Mouse (Mus musculus): ENCODE data around the gene Fcgbp.
"Not testable (repeated sequence)": the region's sequence is repeated elsewhere in the genome, so short reads cannot be mapped to it uniquely, and the experiment has no call there.

Gene Fcgbp

DNA sequence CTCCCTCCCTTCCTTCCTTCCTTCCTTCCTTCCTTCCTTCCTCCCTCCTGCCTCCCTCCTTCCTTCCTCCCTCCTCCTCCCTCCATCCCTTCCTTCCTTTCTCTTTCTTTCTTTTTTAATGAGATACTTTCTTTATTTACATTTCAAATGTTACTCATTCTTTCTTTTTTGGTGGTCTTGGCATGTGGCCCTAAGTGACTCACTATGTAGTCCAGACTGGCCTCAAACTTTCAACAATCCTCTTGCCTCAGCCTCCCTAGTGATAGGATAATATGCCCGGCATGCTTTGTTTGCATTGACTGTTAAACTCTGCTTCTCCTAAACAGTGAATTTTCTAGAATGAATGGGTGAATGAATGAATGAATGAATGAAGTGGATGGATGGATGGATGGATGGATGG is 78.8 kb downstream of the Fcgbp start:
- no peak for DNase-seq (ENCODE audit: low read depth)

- DNase-seq (ENCODE audit: low read depth): no peak
Observed at GRCm38 (mm10) chr7:28151584-28152221, 80.7 kb downstream of the Fcgbp start.

- DNase-seq (ENCODE audit: low read depth): not testable (repeated sequence)
Observed at GRCm38 (mm10) chr7:28153595-28153994, 82.6 kb downstream of the Fcgbp start.

GRCm38 (mm10) chr7:28159292-28159691 is 88.3 kb downstream of the Fcgbp start:
- no peak for DNase-seq (ENCODE audit: low read depth)

DNA sequence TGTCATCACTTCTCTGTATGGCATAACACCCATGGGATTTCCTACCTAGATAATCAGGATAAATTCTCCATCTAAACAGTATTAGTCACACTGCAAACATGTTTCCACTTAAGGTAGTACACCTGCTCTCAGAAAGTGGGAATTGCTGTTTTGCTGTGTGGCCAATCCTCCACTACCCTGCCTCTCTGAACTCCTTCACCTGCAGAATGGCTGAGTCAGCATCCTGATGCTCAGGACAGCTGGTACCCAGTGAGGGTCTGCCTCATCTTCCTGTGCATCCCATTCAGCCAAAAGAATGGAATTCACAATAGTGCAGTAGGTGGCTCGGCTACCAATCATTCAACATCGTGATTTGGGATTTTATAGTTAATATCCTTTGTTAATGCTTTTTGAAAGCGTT is 88.9 kb downstream of the Fcgbp start:
- DNase-seq (ENCODE audit: low read depth): no peak

- DNase-seq (ENCODE audit: low read depth): no peak
Observed at GRCm38 (mm10) chr7:28161163-28161749, 90.2 kb downstream of the Fcgbp start.

DNA sequence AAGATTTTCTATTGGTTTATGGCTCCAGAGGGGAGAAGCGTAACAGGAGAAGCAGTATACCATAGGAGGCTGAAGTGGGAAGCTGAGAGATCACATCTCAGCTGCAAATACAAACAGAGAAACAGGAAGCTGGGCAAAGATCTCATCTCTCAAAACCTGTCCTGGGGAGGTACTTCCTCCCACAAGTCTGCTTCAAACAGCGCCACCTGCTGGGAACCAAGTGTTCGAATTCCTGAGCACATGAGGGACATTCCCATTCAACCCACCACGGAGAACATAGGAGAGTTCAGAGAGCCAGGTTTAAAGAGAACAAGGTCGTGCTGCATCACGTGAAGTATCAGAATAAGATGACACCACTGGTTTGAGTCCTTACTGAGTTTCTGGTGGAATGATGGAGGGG is 94.4 kb downstream of the Fcgbp start:
- no peak for DNase-seq (ENCODE audit: low read depth)

DNA sequence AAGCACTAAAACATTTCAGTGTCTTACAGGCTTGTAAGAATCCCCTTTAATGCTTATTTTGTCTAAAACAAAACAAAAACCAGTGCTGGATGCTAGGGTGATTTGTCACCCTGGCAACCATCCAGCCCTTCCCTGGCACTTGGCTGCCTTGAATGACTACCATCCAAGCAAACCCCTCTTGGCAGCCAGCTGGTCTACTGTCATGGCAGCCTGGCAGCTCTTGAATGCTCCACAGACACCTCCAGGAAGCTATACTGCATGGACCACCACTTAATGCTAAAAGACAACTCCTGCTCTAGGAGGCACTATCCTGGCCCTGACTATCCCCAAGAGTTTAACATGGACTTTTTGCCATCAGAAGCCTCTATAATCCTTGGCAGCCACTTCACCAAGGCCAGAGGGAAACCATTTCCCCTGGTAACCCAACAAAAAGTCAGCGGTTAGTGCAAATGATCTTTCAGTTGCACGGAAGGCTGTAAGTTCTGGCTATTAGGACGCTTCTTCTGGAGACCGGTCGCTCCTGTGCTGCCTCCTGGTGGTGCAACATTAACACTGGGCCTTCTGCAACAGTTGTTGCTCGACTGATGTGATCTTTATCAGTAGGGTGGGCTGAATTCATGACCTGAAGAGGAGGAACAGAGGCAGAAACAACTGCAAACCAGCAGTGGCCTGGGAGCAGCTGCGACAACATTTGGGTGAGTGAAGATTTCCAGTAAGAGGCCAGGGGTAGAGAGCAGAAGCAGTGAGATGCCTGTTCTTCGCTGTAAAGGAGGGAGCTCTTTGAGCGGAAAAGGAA is 97.5 kb downstream of the Fcgbp start:
- peak; percentile 61 for DNase-seq (ENCODE audit: low read depth)

DNA sequence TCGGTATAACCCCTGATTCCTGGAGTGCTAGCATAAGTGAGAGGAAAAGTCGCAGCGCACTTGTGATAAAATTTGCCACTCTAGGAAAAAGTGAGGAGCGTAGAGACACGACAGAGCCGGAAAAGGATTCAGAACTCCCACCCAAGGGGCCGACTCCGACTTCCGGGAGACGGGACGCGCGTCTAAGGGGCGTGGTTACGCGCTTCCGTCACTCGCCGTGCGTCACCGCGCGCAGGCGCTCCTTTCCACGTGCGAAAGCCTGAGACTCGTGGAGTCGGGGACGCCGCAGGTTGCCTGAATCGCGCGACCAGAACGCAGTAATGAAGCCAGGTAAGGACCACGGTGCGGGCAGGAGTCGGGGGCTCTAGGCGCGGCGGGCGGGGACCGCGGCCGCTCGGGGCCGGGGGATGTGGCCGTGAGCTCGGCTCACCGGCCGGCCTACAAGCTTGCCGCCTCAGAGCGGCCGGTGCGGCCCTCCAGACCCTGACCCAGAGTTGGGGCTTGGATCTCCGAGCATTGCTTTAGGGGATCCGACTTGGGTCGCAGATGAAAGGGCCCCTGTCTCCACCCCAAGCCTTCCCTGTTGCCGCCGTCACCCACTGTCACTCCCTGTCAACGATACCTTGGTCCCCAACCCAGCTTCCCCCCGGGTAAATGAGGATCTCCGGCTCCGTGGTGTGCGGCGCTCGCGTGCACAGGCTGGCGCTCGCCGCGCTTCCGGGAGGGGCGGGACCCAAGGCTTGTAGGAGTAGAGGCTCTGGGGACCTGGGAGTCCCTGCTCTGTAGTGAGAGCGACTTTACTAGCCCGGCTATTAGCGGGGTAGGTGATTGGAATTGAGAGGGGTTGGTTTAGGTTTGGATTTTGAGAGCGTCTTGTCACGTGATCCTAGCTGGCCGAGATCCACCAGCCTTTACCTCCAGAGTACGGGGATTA is 98.7 kb downstream of the Fcgbp start, which contains the start of gene Fbl:
Gene Fbl, plus strand, starts transcription at position 222 of the 934 bp plus-strand sequence.
- DNase-seq (ENCODE audit: low read depth): peak; percentile 80

Measured in fibroblast of lung, adult 2 months (primary cell).